Mouse (Mus musculus) thymus, postnatal 4 days (tissue): ENCODE data around the gene Rxfp4.

Source experiments
- DNase-seq: peaks from one replicate; pipeline ENCODE4 v3.0.0; 2021

Gene Rxfp4

DNA sequence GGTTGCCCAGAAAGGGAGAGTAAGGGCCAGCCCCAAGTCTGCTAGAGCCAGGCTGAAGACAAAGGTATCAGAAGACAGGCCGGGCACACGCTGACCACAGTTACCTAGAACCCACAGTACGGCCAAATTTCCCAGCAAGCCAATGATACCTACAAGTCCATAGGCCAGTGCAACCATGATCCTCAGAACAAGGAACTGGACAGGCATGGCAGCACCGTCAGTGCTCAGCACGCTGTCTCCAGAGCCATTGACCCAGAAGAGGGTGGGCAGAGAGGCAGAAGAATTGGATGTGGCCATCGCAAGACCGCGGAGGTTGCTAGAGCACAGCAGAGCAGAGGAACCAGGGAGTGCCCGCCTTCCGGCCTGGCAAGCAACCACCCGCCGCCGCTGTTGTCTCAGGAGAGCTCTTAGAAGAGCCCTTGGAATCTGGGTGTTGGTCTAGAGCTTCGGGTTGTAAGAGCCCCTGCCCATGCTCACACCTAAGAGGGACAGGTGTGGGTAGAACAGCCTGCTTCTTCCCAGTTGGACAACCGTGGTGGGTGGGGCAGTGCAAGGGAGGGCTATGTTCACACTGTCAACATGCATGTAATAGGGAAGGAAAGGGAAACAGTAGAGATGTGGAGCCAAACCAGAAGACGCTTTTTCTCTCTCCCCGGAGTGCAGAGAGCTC is at the start of gene Rxfp4:
Gene Rxfp4 (minus strand): TSS at position 297 of the 670 bp plus-strand sequence.
- no peak for DNase-seq

GRCm38 (mm10) chr3:88701222-88701621 is 48.3 kb upstream of the Rxfp4 start:
- no peak for DNase-seq

- no peak for DNase-seq
These were observed 47.3 kb upstream of the Rxfp4 start for GRCm38 (mm10) chr3:88700247-88700646.

GRCm38 (mm10) chr3:88698834-88699233 is 45.9 kb upstream of the Rxfp4 start:
- no peak for DNase-seq

GRCm38 (mm10) chr3:88698051-88698450 is 45.1 kb upstream of the Rxfp4 start:
- no peak for DNase-seq

DNA sequence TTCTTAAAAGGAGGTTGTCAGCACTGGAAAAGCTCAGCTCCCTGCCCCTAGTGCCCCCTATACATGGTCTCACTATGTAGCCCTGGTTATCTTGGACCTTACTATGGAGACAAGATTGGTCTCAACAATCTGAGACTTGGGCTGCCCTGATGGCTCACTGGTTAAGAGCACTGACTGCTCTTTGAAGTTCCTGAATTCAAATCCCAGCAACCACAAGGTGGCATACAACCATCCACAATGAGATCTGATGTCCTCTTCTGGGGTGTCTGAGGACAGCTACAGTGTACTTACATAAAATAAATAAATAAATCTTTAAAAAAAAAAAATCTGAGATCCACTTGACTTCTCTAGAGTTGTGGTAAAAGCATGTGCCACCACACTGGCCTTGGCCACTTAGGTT is 42.6 kb upstream of the Rxfp4 start:
- no peak for DNase-seq

GRCm38 (mm10) chr3:88689079-88689478 is 36.1 kb upstream of the Rxfp4 start:
- no peak for DNase-seq

DNA sequence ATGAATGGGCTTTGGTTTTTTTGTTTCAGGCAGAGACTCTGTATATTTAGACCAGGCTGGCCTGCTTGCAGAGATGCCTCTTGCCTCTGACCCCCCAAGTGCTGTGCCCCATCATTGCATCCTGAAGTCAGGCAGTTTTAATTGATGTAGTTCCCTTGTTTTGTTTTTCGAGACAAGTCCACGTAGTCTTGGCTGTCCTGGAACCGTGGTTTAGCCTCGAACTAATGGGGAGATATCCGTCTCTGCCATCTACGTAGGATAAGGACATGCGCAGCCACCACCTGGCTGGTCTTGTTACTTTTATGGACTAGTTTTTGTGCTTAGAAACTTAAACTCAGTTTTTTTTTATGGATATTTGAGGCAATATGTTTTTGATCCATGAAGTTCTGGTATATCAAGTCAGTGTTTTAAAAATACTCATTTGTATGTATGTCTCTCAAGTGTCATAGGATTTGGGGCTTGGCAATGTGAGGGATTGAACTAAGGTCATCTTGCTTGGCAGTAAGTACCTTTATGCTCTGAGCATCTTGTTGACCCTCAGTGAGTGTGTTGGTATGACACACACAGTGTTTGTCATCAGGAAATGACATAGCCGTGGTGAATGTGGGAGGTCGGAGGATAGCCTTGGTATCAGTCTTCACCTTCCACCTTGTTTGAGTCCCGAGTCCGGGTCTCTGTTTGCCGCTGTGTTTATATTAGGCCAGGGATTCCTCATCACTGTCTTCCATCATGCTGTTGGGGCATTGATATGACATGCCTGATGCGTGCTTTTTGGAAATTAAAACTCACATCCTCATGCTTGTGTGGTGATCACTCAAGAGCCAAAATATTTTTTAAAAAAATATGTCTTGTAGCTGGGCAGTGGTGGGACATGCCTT is 34.0 kb upstream of the Rxfp4 start:
- no peak for DNase-seq

GRCm38 (mm10) chr3:88685958-88686451 is 33.1 kb upstream of the Rxfp4 start:
- DNase-seq, result peak; percentile 64

DNA sequence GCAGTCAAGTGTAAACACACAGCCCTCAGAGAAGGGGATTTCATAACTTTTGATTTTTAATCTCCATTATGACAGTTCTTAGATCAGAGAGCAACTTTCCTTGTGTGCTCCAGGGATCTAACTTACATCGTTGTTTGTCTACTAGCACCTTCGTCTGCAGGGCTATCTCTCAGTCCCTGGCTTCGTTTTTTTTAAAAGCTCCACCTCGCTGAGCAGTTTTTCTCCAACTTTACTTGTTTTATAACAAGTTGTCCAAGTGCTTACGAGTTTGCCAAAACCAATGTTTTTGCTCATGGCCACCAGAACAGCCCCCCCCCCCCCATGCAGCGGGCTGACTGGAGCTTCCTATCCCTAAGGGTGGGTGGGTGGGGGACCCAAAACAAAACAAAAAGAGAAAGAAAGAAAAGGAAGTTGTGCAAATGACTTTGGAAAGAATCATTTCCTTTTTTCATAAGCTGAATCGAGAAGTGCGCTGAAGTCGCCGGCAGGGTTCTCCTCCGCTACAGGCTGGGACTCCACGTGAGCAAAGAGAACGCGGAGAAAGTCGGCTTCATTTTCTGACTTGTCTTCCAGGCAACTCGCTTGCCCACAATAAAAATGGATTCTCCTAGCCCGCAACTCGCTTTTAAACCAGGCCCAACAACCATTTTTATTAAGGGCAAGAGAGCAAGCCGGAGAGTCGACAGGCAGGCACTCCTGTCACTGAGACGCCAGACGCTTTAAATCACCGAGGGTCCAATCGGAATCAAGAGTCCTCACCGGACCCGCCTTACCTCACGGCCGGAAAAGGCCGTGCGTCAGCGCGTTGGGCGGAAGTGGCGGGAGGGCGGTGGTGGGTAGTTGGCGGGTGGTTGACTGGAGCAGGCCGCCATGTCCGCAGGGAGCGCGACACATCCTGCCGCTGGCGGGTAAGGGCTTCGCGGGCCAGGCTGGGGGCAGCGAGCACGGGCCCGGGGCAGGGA is 32.3 kb upstream of the Rxfp4 start, which contains the start of gene Khdc4:
Gene Khdc4 (plus strand): TSS at position 824 of the 962 bp plus-strand sequence.
- DNase-seq, result peak; percentile 93

- DNase-seq, result no peak
These were observed 31.5 kb upstream of the Rxfp4 start for GRCm38 (mm10) chr3:88684236-88684979.

GRCm38 (mm10) chr3:88683814-88684213 is 30.9 kb upstream of the Rxfp4 start:
- DNase-seq, result no peak

- peak; percentile 53 for DNase-seq
These were observed 24.5 kb upstream of the Rxfp4 start for GRCm38 (mm10) chr3:88677399-88677798.

GRCm38 (mm10) chr3:88664095-88664494 is 11.2 kb upstream of the Rxfp4 start:
- DNase-seq, result no peak

DNA sequence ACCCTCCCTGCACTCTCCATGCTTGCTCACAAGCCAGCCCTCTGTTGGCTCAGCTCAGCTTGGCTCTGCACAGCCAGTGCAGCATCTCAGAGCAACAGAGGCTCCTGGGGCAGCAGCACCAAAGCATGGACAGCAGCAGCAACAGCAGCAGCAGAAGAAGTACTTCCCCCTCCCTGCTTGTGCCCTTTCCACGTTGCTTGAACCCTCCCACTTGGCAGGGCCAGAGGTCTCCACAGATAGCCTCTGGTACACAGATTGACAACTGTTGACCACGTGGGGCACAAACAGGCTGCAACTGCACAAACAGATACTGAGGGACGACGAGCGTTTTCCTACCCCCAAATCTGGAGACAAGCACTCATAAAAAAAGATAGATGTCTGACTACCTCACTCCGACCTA is 6.9 kb upstream of the Rxfp4 start:
- no peak for DNase-seq

GRCm38 (mm10) chr3:88658441-88659127 is 5.6 kb upstream of the Rxfp4 start:
- DNase-seq, result no peak

- no peak for DNase-seq
These were observed 2.7 kb upstream of the Rxfp4 start for GRCm38 (mm10) chr3:88655619-88656018.

DNA sequence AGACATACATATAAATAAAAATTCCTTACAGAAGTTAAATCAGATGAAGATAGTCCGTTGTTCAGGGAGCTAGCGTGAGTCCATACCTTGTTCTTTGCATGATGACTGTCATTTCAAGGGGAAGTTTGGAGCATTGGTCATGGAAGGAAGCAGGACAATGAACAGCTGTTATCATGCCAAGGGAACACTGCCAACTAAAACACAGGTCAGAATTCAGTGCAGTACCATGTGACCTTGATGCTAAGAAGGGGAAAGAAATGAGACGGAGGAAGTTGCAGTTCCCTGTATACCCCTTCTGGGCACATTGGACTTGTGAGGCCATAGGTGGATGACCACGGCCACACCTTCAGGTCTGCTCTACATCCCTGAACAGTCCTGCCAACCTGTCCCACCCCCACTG is 1.7 kb upstream of the Rxfp4 start:
- DNase-seq, result no peak

- DNase-seq, result no peak
These were observed 801 bp upstream of the Rxfp4 start for GRCm38 (mm10) chr3:88653516-88654370.
